Mouse (Mus musculus): Measurements from ENCODE around the gene Arhgef19.

DNA sequence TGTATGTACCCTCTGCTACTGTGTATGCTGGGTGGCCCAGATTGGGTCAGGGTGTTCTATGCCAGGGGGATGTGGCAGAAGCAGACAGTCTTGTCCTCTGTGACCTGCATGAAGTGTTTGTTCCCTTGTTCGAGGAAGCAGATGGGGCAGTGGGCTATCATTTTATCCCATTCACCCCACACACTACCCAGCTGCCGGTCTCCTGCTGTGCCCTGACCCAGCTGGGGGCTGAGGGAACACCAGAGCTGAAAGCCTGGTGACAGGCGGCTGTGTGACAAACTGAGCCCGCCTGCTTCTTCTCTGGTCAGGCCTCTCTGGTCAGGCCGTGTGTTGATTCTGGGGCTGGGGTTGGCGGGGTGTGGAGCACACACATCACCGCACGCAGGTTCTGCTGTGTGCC is 66.8 kb downstream of the Arhgef19 start:
- TF ChIP-seq CTCF (IDR thresholded peaks at IDR 0.05; ENCODE audit: low read depth) (no peak), EP300 (optimal IDR thresholded peaks at IDR 0.05) (no peak)
